Mouse (Mus musculus) forebrain, embryonic 15.5 days (tissue): Measurements from ENCODE around the gene Wipf2. TPM values are rescaled to one million over a fixed set of nuclear protein-coding genes. Genes with fewer than 3 reads are reported as not detected.

Source experiments
- ATAC-seq: fragments of 200-750 bp; cut with Nextera tagmentation; replicated peaks from 2 replicates; pipeline ENCODE4 v1.8.0; 2017; ENCODE audit warnings: mild to moderate bottlenecking, moderate TSS enrichment, moderate library complexity
- H3K27ac ChIP-seq: fragments of 300-500 bp; sonication (generic); replicated peaks from 2 replicates; pipeline ENCODE4 v1.5.1; 2015; ENCODE audit warnings: mild to moderate bottlenecking, inconsistent platforms
- H3K27me3 ChIP-seq: fragments of 300-500 bp; sonication (generic); 2 replicates; pipeline ENCODE4 v1.6.1; 2015; ENCODE audit warnings: inconsistent platforms
- H3K36me3 ChIP-seq: fragments of 300-500 bp; sonication (generic); 2 replicates; pipeline ENCODE4 v1.6.1; 2015; ENCODE audit warnings: mild to moderate bottlenecking, inconsistent platforms
- H3K4me1 ChIP-seq: fragments of 300-500 bp; sonication (generic); 2 replicates; pipeline ENCODE4 v1.6.1; 2015; ENCODE audit warnings: inconsistent platforms
- H3K4me2 ChIP-seq: fragments of 300-500 bp; sonication (generic); replicated peaks from 2 replicates; pipeline ENCODE4 v1.6.1; 2015; ENCODE audit warnings: mild to moderate bottlenecking, inconsistent platforms
- H3K4me3 ChIP-seq: fragments of 300-500 bp; sonication (generic); 2 replicates; pipeline ENCODE4 v1.5.1; 2015; ENCODE audit warnings: mild to moderate bottlenecking, inconsistent platforms
- H3K9ac ChIP-seq: fragments of 300-500 bp; sonication (generic); replicated peaks from 2 replicates; pipeline ENCODE4 v1.6.1; 2015; ENCODE audit warnings: mild to moderate bottlenecking, inconsistent platforms
- H3K9me3 ChIP-seq: fragments of 300-500 bp; sonication (generic); 2 replicates; pipeline ENCODE4 v1.6.1; 2016; ENCODE audit warnings: inconsistent platforms
- WGBS: fragments of 180-500 bp; shearing (Covaris S2); methylation state at CpG from one replicate; pipeline ENCODE4 v1.1.7; 2015; ENCODE audit warnings: mixed read lengths; 5-methylcytosine and 5-hydroxymethylcytosine counted together
- polyA plus RNA-seq: library from polyadenylated mRNA; unstranded; fragments of >200 nt; fragmentation: Nextera tagmentation; extraction: Ambion mirVana; gene quantifications from 2 replicates; pipeline ENCODE4 v1.2.1, GENCODE M21; 2015

Gene Wipf2
- polyA plus RNA-seq, 1 experiment from 2014 or later: 4.4 TPM

- H3K4me3 ChIP-seq: no peak overlapping the region
- H3K4me2 ChIP-seq: no peak overlapping the region
- peak overlapping the region; percentile 91 for H3K27ac ChIP-seq
- no peaks in the 10 kb centered on the region for H3K9me3 ChIP-seq
- WGBS: 42% methylated on average over 8 of the region's 8 CpGs
- no peaks in the 10 kb centered on the region for H3K36me3 ChIP-seq
- peaks cover 75% of the 10 kb centered on the region for H3K4me1 ChIP-seq
- H3K9ac ChIP-seq: 0 out of 2 replicates have a peak overlapping the region, but pooled peaks have one; percentile 2
- peaks cover 3% of the 10 kb centered on the region; the same call in 1 of the 2 replicates for H3K27me3 ChIP-seq
- ATAC-seq: no peak
Observed at GRCm38 (mm10) chr11:98942923-98943641, 79.6 kb downstream of the Wipf2 start.

- H3K4me3 ChIP-seq: no peak overlapping the region
- no peak overlapping the region for H3K4me2 ChIP-seq
- H3K36me3 ChIP-seq: no peaks in the 10 kb centered on the region
- WGBS: 26% methylated on average over 14 of the region's 14 CpGs
- 0 out of 2 replicates have a peak overlapping the region, but pooled peaks have one; percentile 2 for H3K9ac ChIP-seq
- no peaks in the 10 kb centered on the region for H3K27me3 ChIP-seq
- H3K4me1 ChIP-seq: peaks cover 67% of the 10 kb centered on the region
- no peak for ATAC-seq
- H3K27ac ChIP-seq: no peak overlapping the region; the same call in 1 of the 2 replicates
- H3K9me3 ChIP-seq: no peaks in the 10 kb centered on the region
Observed at GRCm38 (mm10) chr11:98943741-98944461, 80.5 kb downstream of the Wipf2 start.

- H3K4me1 ChIP-seq: peaks cover 55% of the 10 kb centered on the region
- no peak for ATAC-seq
- H3K4me2 ChIP-seq: no peak overlapping the region
- no peaks in the 10 kb centered on the region for H3K36me3 ChIP-seq
- H3K4me3 ChIP-seq: no peak overlapping the region
- H3K27ac ChIP-seq: no peak overlapping the region
- H3K27me3 ChIP-seq: no peaks in the 10 kb centered on the region
- WGBS: 25% methylated on average over 11 of the region's 11 CpGs
- H3K9me3 ChIP-seq: no peaks in the 10 kb centered on the region
- no peak overlapping the region for H3K9ac ChIP-seq
Observed at GRCm38 (mm10) chr11:98944897-98945604, 81.6 kb downstream of the Wipf2 start.

GRCm38 (mm10) chr11:98945605-98945977 is 82.2 kb downstream of the Wipf2 start:
- H3K4me3 ChIP-seq: no peak overlapping the region
- H3K9ac ChIP-seq: no peak overlapping the region
- H3K27me3 ChIP-seq: no peaks in the 10 kb centered on the region
- no peak for ATAC-seq
- WGBS: 56% methylated on average over 3 of the region's 3 CpGs
- no peaks in the 10 kb centered on the region for H3K36me3 ChIP-seq
- H3K4me1 ChIP-seq: peaks cover 53% of the 10 kb centered on the region
- no peaks in the 10 kb centered on the region for H3K9me3 ChIP-seq
- no peak overlapping the region for H3K27ac ChIP-seq
- no peak overlapping the region for H3K4me2 ChIP-seq

- no peak for ATAC-seq
- Histone ChIP-seq H3K4me1 (peaks cover 43% of the 10 kb centered on the region), H3K27ac (no peak overlapping the region), H3K36me3 (no peaks in the 10 kb centered on the region), H3K4me2 (no peak overlapping the region), H3K27me3 (no peaks in the 10 kb centered on the region), H3K9me3 (no peaks in the 10 kb centered on the region), H3K9ac (no peak overlapping the region), H3K4me3 (no peak overlapping the region)
- 91% methylated on average over 18 of the region's 18 CpGs for WGBS
Observed at GRCm38 (mm10) chr11:98947969-98948569, 84.6 kb downstream of the Wipf2 start.

GRCm38 (mm10) chr11:98949242-98949957 is 86.0 kb downstream of the Wipf2 start:
- H3K4me2 ChIP-seq: no peak overlapping the region
- H3K4me3 ChIP-seq: no peak overlapping the region
- H3K9ac ChIP-seq: no peak overlapping the region
- peaks cover 42% of the 10 kb centered on the region for H3K4me1 ChIP-seq
- no peaks in the 10 kb centered on the region for H3K27me3 ChIP-seq
- H3K36me3 ChIP-seq: no peaks in the 10 kb centered on the region
- 69% methylated on average over 12 of the region's 12 CpGs for WGBS
- no peaks in the 10 kb centered on the region for H3K9me3 ChIP-seq
- H3K27ac ChIP-seq: no peak overlapping the region
- ATAC-seq: no peak

- no peaks in the 10 kb centered on the region for H3K9me3 ChIP-seq
Observed at GRCm38 (mm10) chr11:98949958-98950460, 86.6 kb downstream of the Wipf2 start.

GRCm38 (mm10) chr11:98950484-98950883 is 87.0 kb downstream of the Wipf2 start:
- no peak for ATAC-seq
- H3K36me3 ChIP-seq: no peaks in the 10 kb centered on the region
- 88% methylated on average over 9 of the region's 9 CpGs for WGBS
- H3K27me3 ChIP-seq: no peaks in the 10 kb centered on the region
- H3K4me2 ChIP-seq: no peak overlapping the region
- H3K27ac ChIP-seq: 0 out of 2 replicates have a peak overlapping the region, but pooled peaks have one; percentile 61
- H3K4me3 ChIP-seq: no peak overlapping the region
- H3K9me3 ChIP-seq: no peaks in the 10 kb centered on the region
- peaks cover 43% of the 10 kb centered on the region for H3K4me1 ChIP-seq
- H3K9ac ChIP-seq: no peak overlapping the region

More at GRCm38 (mm10) chr11:98949958-98950460, 86.6 kb downstream of the Wipf2 start:
- no peak overlapping the region for H3K4me2 ChIP-seq
- no peak overlapping the region for H3K9ac ChIP-seq
- no peaks in the 10 kb centered on the region for H3K36me3 ChIP-seq
- peaks cover 42% of the 10 kb centered on the region for H3K4me1 ChIP-seq
- ATAC-seq: no peak
- no peak overlapping the region for H3K4me3 ChIP-seq
- H3K27ac ChIP-seq: no peak overlapping the region
- no peaks in the 10 kb centered on the region for H3K27me3 ChIP-seq
- WGBS: 89% methylated on average over 7 of the region's 7 CpGs

- Histone ChIP-seq H3K27ac (peak overlapping the region; percentile 61), H3K4me2 (no peak overlapping the region; the same call in 1 of the 2 replicates), H3K9me3 (no peaks in the 10 kb centered on the region), H3K4me1 (peaks cover 46% of the 10 kb centered on the region), H3K36me3 (no peaks in the 10 kb centered on the region), H3K4me3 (no peak overlapping the region), H3K9ac (0 out of 2 replicates have a peak overlapping the region, but pooled peaks have one; percentile 22), H3K27me3 (no peaks in the 10 kb centered on the region)
- 57% methylated on average over 16 of the region's 16 CpGs for WGBS
- peak; percentile 73 for ATAC-seq
Observed at GRCm38 (mm10) chr11:98951026-98951906, 87.8 kb downstream of the Wipf2 start.

GRCm38 (mm10) chr11:98952111-98952510 is 88.7 kb downstream of the Wipf2 start:
- Histone ChIP-seq H3K27me3 (no peaks in the 10 kb centered on the region), H3K36me3 (no peaks in the 10 kb centered on the region), H3K4me3 (no peak overlapping the region), H3K9me3 (no peaks in the 10 kb centered on the region), H3K9ac (no peak overlapping the region), H3K4me1 (peaks cover 46% of the 10 kb centered on the region), H3K4me2 (no peak overlapping the region), H3K27ac (no peak overlapping the region)
- WGBS: 95% methylated on average over 1 of the region's 1 CpGs
- ATAC-seq: no peak
